Mouse (Mus musculus) liver, embryonic 13.5 days (tissue): Measurements from ENCODE around the gene Ogg1. TPM values are rescaled to one million over a fixed set of nuclear protein-coding genes. Genes with fewer than 3 reads are reported as not detected.
A peak's percentile ranks its signal among the peaks of the same experiment; 100 is the strongest.
"Not testable (repeated sequence)": the region's sequence is repeated elsewhere in the genome, so short reads cannot be mapped to it uniquely, and the experiment has no call there.

Source experiments
- ATAC-seq: fragments of 200-750 bp; cut with Nextera tagmentation; 2 replicates; pipeline ENCODE4 v1.8.0; 2017; ENCODE audit warnings: low read depth, mild to moderate bottlenecking, moderate number of reproducible peaks, moderate library complexity
- DNase-seq: peaks from one replicate; pipeline ENCODE4 v3.0.0; 2022
- H3K27ac ChIP-seq: fragments of 300-500 bp; sonication (generic); 2 replicates; pipeline ENCODE4 v1.5.1; 2015; ENCODE audit warnings: moderate library complexity, mild to moderate bottlenecking, inconsistent platforms
- H3K27me3 ChIP-seq: fragments of 300-500 bp; sonication (generic); 2 replicates; pipeline ENCODE4 v1.6.1; 2015; ENCODE audit warnings: mild to moderate bottlenecking, inconsistent platforms
- H3K36me3 ChIP-seq: fragments of 300-500 bp; sonication (generic); 2 replicates; pipeline ENCODE4 v1.6.1; 2015; ENCODE audit warnings: mild to moderate bottlenecking, inconsistent platforms
- H3K4me1 ChIP-seq: fragments of 300-500 bp; sonication (generic); replicated peaks from 2 replicates; pipeline ENCODE4 v1.6.1; 2015; ENCODE audit warnings: inconsistent platforms
- H3K4me2 ChIP-seq: fragments of 300-500 bp; sonication (generic); 2 replicates; pipeline ENCODE4 v1.6.1; 2015; ENCODE audit warnings: inconsistent platforms, mild to moderate bottlenecking, moderate library complexity
- H3K4me3 ChIP-seq: fragments of 300-500 bp; sonication (generic); replicated peaks from 2 replicates; pipeline ENCODE4 v1.5.1; 2015; ENCODE audit warnings: mild to moderate bottlenecking, inconsistent platforms
- H3K9ac ChIP-seq: fragments of 300-500 bp; sonication (generic); 2 replicates; pipeline ENCODE4 v1.6.1; 2015; ENCODE audit warnings: mild to moderate bottlenecking, inconsistent platforms
- H3K9me3 ChIP-seq: fragments of 300-500 bp; sonication (generic); replicated peaks from 2 replicates; pipeline ENCODE4 v1.6.1; 2016; ENCODE audit warnings: inconsistent platforms
- WGBS: fragments of 180-500 bp; shearing (Covaris S2); methylation state at CpG from one replicate; pipeline ENCODE4 v1.1.7; 2015; ENCODE audit not compliant: insufficient replicate concordance; 5-methylcytosine and 5-hydroxymethylcytosine counted together
- polyA plus RNA-seq: library from polyadenylated mRNA; unstranded; fragments of >200 nt; fragmentation: Nextera tagmentation; extraction: Ambion mirVana; gene quantifications from 2 replicates; pipeline ENCODE4 v1.2.1, GENCODE M21; 2015

Gene Ogg1
- polyA plus RNA-seq, 1 experiment from 2014 or later, result 6.8 TPM

- ATAC-seq, result no peak
- no peaks in the 10 kb centered on the region for H3K27me3 ChIP-seq
- H3K27ac ChIP-seq, result no peak overlapping the region
- no peak overlapping the region for H3K9ac ChIP-seq
- no peak overlapping the region for H3K4me3 ChIP-seq
- H3K4me1 ChIP-seq, result peaks cover 38% of the 10 kb centered on the region
- DNase-seq, result no peak
- no peak overlapping the region for H3K4me2 ChIP-seq
- 76% methylated on average over 11 of the region's 11 CpGs for WGBS
- peaks cover 50% of the 10 kb centered on the region for H3K36me3 ChIP-seq
- no peaks in the 10 kb centered on the region for H3K9me3 ChIP-seq
These were observed 4.9 kb downstream of the Ogg1 start for GRCm38 (mm10) chr6:113331721-113332120.

- Histone ChIP-seq H3K36me3 (peaks cover 50% of the 10 kb centered on the region), H3K4me1 (peaks cover 39% of the 10 kb centered on the region)
- H3K27ac ChIP-seq, H3K27me3 ChIP-seq, H3K9ac ChIP-seq, H3K4me2 ChIP-seq, DNase-seq, H3K9me3 ChIP-seq, H3K4me3 ChIP-seq, ATAC-seq: not testable (repeated sequence)
- WGBS, result 76% methylated on average over 6 of the region's 6 CpGs
These were observed 6.0 kb downstream of the Ogg1 start for GRCm38 (mm10) chr6:113332734-113333133.

GRCm38 (mm10) chr6:113333137-113333950 is 6.6 kb downstream of the Ogg1 start:
- Histone ChIP-seq H3K27me3 (no peaks in the 10 kb centered on the region), H3K36me3 (peaks cover 50% of the 10 kb centered on the region), H3K27ac (no peak overlapping the region; the same call in 1 of the 2 replicates), H3K4me3 (no peak overlapping the region), H3K4me2 (no peak overlapping the region), H3K9me3 (no peaks in the 10 kb centered on the region), H3K9ac (no peak overlapping the region), H3K4me1 (peaks cover 33% of the 10 kb centered on the region)
- WGBS, result 81% methylated on average over 14 of the region's 14 CpGs
- ATAC-seq (no peak), DNase-seq (no peak)

GRCm38 (mm10) chr6:113334216-113334615 is 7.4 kb downstream of the Ogg1 start:
- Histone ChIP-seq H3K4me1 (peaks cover 27% of the 10 kb centered on the region), H3K36me3 (peaks cover 48% of the 10 kb centered on the region), H3K9me3 (no peaks in the 10 kb centered on the region), H3K4me3 (no peak overlapping the region), H3K9ac (no peak overlapping the region), H3K27me3 (no peaks in the 10 kb centered on the region), H3K4me2 (no peak overlapping the region), H3K27ac (no peak overlapping the region)
- DNase-seq (no peak), ATAC-seq (no peak)
- WGBS, result 69% methylated on average over 6 of the region's 6 CpGs

- DNase-seq (no peak), ATAC-seq (peak; percentile 54; the same call in 1 of the 2 replicates)
- no peak overlapping the region for H3K4me3 ChIP-seq
- peaks cover 20% of the 10 kb centered on the region for H3K4me1 ChIP-seq
- no peak overlapping the region for H3K27ac ChIP-seq
- no peak overlapping the region for H3K4me2 ChIP-seq
- H3K36me3 ChIP-seq, result peaks cover 40% of the 10 kb centered on the region
- H3K27me3 ChIP-seq, result no peaks in the 10 kb centered on the region
- H3K9ac ChIP-seq, result no peak overlapping the region
- H3K9me3 ChIP-seq, result no peaks in the 10 kb centered on the region
- 25% methylated on average over 8 of the region's 8 CpGs for WGBS
These were observed 10.3 kb downstream of the Ogg1 start for GRCm38 (mm10) chr6:113336852-113337620.

GRCm38 (mm10) chr6:113341574-113341973 is 14.8 kb downstream of the Ogg1 start:
- H3K36me3 ChIP-seq, result peaks cover 3% of the 10 kb centered on the region; the same call in 1 of the 2 replicates
- no peaks in the 10 kb centered on the region for H3K27me3 ChIP-seq
- no peaks in the 10 kb centered on the region for H3K9me3 ChIP-seq
- no peak overlapping the region for H3K4me3 ChIP-seq
- no peak overlapping the region for H3K27ac ChIP-seq
- ATAC-seq (no peak), DNase-seq (no peak)
- H3K9ac ChIP-seq, result no peak overlapping the region
- no peak overlapping the region for H3K4me2 ChIP-seq
- 50% methylated on average over 6 of the region's 6 CpGs for WGBS
- peaks cover 27% of the 10 kb centered on the region for H3K4me1 ChIP-seq

GRCm38 (mm10) chr6:113342297-113342696 is 15.5 kb downstream of the Ogg1 start:
- Histone ChIP-seq H3K27me3 (no peaks in the 10 kb centered on the region), H3K9me3 (no peaks in the 10 kb centered on the region), H3K9ac (no peak overlapping the region), H3K4me2 (peak overlapping the region; percentile 71; the same call in 1 of the 2 replicates), H3K27ac (no peak overlapping the region), H3K36me3 (peaks cover 3% of the 10 kb centered on the region; the same call in 1 of the 2 replicates), H3K4me3 (no peak overlapping the region; the same call in 1 of the 2 replicates), H3K4me1 (peaks cover 22% of the 10 kb centered on the region)
- WGBS, result 38% methylated on average over 4 of the region's 7 CpGs
- DNase-seq (no peak), ATAC-seq (no peak)

GRCm38 (mm10) chr6:113343177-113344092 is 16.7 kb downstream of the Ogg1 start, which contains the start of gene Camk1:
TSS of gene Camk1 (minus strand) at chr6:113343984.
- Histone ChIP-seq H3K4me1 (peaks cover 19% of the 10 kb centered on the region), H3K27ac (0 out of 2 replicates have a peak within 1 kb of the TSS, but pooled peaks have one; percentile 15), H3K4me2 (peak within 1 kb of the TSS; percentile 71), H3K4me3 (peak within 1 kb of the TSS; percentile 60), H3K27me3 (no peaks in the 10 kb centered on the region), H3K9ac (peak within 1 kb of the TSS; percentile 79), H3K36me3 (0 out of 2 replicates have a peak, but pooled peaks cover 3% of the 10 kb centered on the region), H3K9me3 (no peaks in the 10 kb centered on the region)
- peak; percentile 53 for DNase-seq
- WGBS, result 16% methylated on average over 32 of the region's 32 CpGs
- ATAC-seq, result peak; percentile 76

- H3K9ac ChIP-seq, result peak overlapping the region; percentile 79; the same call in 1 of the 2 replicates
These were observed 17.5 kb downstream of the Ogg1 start for GRCm38 (mm10) chr6:113344321-113344720.

GRCm38 (mm10) chr6:113346897-113347296 is 20.1 kb downstream of the Ogg1 start:
- ATAC-seq, result no peak
- Histone ChIP-seq H3K4me3 (no peak overlapping the region), H3K9ac (no peak overlapping the region), H3K4me2 (no peak overlapping the region), H3K27me3 (no peaks in the 10 kb centered on the region), H3K27ac (no peak overlapping the region), H3K36me3 (no peaks in the 10 kb centered on the region), H3K9me3 (no peaks in the 10 kb centered on the region), H3K4me1 (peaks cover 15% of the 10 kb centered on the region)
- no peak for DNase-seq
- WGBS, result 57% methylated on average over 4 of the region's 4 CpGs

More at GRCm38 (mm10) chr6:113344321-113344720, 17.5 kb downstream of the Ogg1 start:
- Histone ChIP-seq H3K4me2 (peak overlapping the region; percentile 71), H3K27ac (no peak overlapping the region), H3K36me3 (0 out of 2 replicates have a peak, but pooled peaks cover 2% of the 10 kb centered on the region), H3K27me3 (no peaks in the 10 kb centered on the region), H3K4me3 (peak overlapping the region; percentile 60; the same call in 1 of the 2 replicates), H3K9me3 (no peaks in the 10 kb centered on the region), H3K4me1 (peaks cover 19% of the 10 kb centered on the region)
- 43% methylated on average over 2 of the region's 2 CpGs for WGBS
- DNase-seq (no peak), ATAC-seq (no peak)
